8 mouse cellular contexts compared by ENCODE assay signal in genomic region chr17:87025269-87025949, GRCm38 (mm10). TPM values are rescaled to one million over a fixed set of nuclear protein-coding genes. Genes with fewer than 3 reads are reported as not detected.
DNase-seq lines count a peak whose midpoint lies in the region; ATAC-seq lines count a peak whose summit lies in the region.

TSS of gene Pigf (minus strand) at chr17:87025406.
TSS of gene Cript (plus strand) at chr17:87025550.

- H3K36me3 ChIP-seq in heart, embryonic 14.5 days (ENCODE audit: control insufficient read depth, insufficient read depth, low read length): peaks cover 15% of the 10 kb centered on the region
- peaks cover 19% of the 10 kb centered on the region for H3K36me3 ChIP-seq in liver, embryonic 13.5 days
- 0 out of 2 replicates have a peak, but pooled peaks cover 3% of the 10 kb centered on the region for H3K36me3 ChIP-seq in stomach, embryonic 16.5 days (ENCODE audit: control insufficient read depth, insufficient read depth, low read length)

- peak within 1 kb of the TSS; percentile 81 to 94 for H3K4me3 ChIP-seq in heart, embryonic 14.5 days (ENCODE audit: control insufficient read depth in 1 of 2, insufficient read depth in 1 of 2, low read depth in 1 of 2, low read length in 2 of 2)
- peak within 1 kb of the TSS; percentile 92 for H3K4me3 ChIP-seq in liver, embryonic 13.5 days (replicated peaks)
- peak within 1 kb of the TSS; percentile 66 for H3K4me3 ChIP-seq in stomach, embryonic 16.5 days (replicated peaks; ENCODE audit: low read length)

- H3K4me1 ChIP-seq in heart, embryonic 14.5 days (ENCODE audit: control insufficient read depth in 2 of 2, insufficient read depth in 2 of 2, low read length in 2 of 2): peaks cover 0 to 12% of the 10 kb centered on the region in 2 experiments; a peak in 2 of 4 replicates
- peaks cover 26% of the 10 kb centered on the region for H3K4me1 ChIP-seq in liver, embryonic 13.5 days (replicated peaks)
- H3K4me1 ChIP-seq in stomach, embryonic 16.5 days (ENCODE audit: control insufficient read depth, insufficient read depth, low read length): peaks cover 10% of the 10 kb centered on the region

- ATAC-seq in CD4-positive, CD25-positive, alpha-beta regulatory T cell, adult 4 months: peak; percentile 95
- peak; percentile 100 for ATAC-seq in heart, embryonic 14.5 days (ENCODE audit: insufficient number of reproducible peaks, insufficient read depth, low FRiP score, low read depth)
- ATAC-seq in liver, embryonic 13.5 days (ENCODE audit: low read depth): peak; percentile 99
- ATAC-seq in stomach, embryonic 16.5 days (ENCODE audit: insufficient read depth, low FRiP score): peak; percentile 99

- 0 out of 2 replicates have a peak, but pooled peaks cover 2% of the 10 kb centered on the region for H3K9me3 ChIP-seq in heart, embryonic 14.5 days (ENCODE audit: control insufficient read depth, low read length)
- no peaks in the 10 kb centered on the region for H3K9me3 ChIP-seq in liver, embryonic 13.5 days (replicated peaks)
- no peaks in the 10 kb centered on the region for H3K9me3 ChIP-seq in stomach, embryonic 16.5 days (replicated peaks; ENCODE audit: control insufficient read depth, low read length)

- H3K4me2 ChIP-seq in heart, embryonic 14.5 days (ENCODE audit: low read length): peak within 1 kb of the TSS; percentile 95
- peak within 1 kb of the TSS; percentile 97 for H3K4me2 ChIP-seq in liver, embryonic 13.5 days
- H3K4me2 ChIP-seq in stomach, embryonic 16.5 days (ENCODE audit: low read depth, low read length): peak within 1 kb of the TSS; percentile 95

- 1% methylated on average over 36 of the region's 43 CpGs for WGBS in heart, embryonic 14.5 days
- WGBS in liver, embryonic 13.5 days (ENCODE audit: insufficient replicate concordance): under 1% methylated on average over 43 of the region's 43 CpGs
- WGBS in stomach, embryonic 16.5 days: under 1% methylated on average over 43 of the region's 43 CpGs

- DNase-seq in c-Kit-negative CD71-positive TER-119-positive erythroid progenitor cells, embryonic 14.5 days (ENCODE audit: low read depth, low spot score): peak; percentile 97
- DNase-seq in fibroblast of lung, adult 2 months (ENCODE audit: low read depth): peak; percentile 95
- DNase-seq in kidney, postnatal 14 days: peak; percentile 99
- DNase-seq in liver, embryonic 13.5 days: peak; percentile 93
- peak; percentile 96 for DNase-seq in neural tube, embryonic 10.5 days (ENCODE audit: extremely low spot score, low spot score)

- no peaks in the 10 kb centered on the region for H3K27me3 ChIP-seq in heart, embryonic 14.5 days (ENCODE audit: control insufficient read depth, insufficient read depth, low read length)
- H3K27me3 ChIP-seq in liver, embryonic 13.5 days: no peaks in the 10 kb centered on the region
- no peaks in the 10 kb centered on the region for H3K27me3 ChIP-seq in stomach, embryonic 16.5 days (ENCODE audit: control insufficient read depth, insufficient read depth, low read length)

- H3K27ac ChIP-seq in heart, embryonic 14.5 days (replicated peaks in 1 of 2; ENCODE audit: control insufficient read depth in 1 of 2, insufficient read depth in 1 of 2, low read depth in 2 of 2, low read length in 2 of 2): peak within 1 kb of the TSS; percentile 3 to 57; a peak in 1 of 4 replicates
- H3K27ac ChIP-seq in liver, embryonic 13.5 days: peak within 1 kb of the TSS; percentile 8; the same call in 1 of the 2 replicates
- peak within 1 kb of the TSS; percentile 85 for H3K27ac ChIP-seq in stomach, embryonic 16.5 days (ENCODE audit: low read length)

- H3K9ac ChIP-seq in heart, embryonic 14.5 days (ENCODE audit: low read length): peak within 1 kb of the TSS; percentile 76
- peak within 1 kb of the TSS; percentile 84 for H3K9ac ChIP-seq in liver, embryonic 13.5 days
- H3K9ac ChIP-seq in stomach, embryonic 16.5 days (ENCODE audit: low read length): peak within 1 kb of the TSS; percentile 88

RNA-seq across cellular contexts. Expression of gene Pigf, which starts in this region (rescaled TPM):
- polyA plus RNA-seq in CD4-positive, CD25-positive, alpha-beta regulatory T cell, adult 4 months (2017; shearing (Covaris generic)): 10 to 100 TPM; 20.4 to 22.1 TPM
- 12.5 and 16.4 TPM in 2 replicates for polyA plus RNA-seq in heart, embryonic 14.5 days (2014; fragmentation: Nextera tagmentation; extraction: Ambion mirVana)
- polyA plus RNA-seq in liver, embryonic 13.5 days (2015; fragmentation: Nextera tagmentation; extraction: Ambion mirVana): 17.2 and 18.5 TPM in 2 replicates
- 51.8 and 52.4 TPM in 2 replicates for polyA plus RNA-seq in stomach, embryonic 16.5 days (2015; fragmentation: Nextera tagmentation; extraction: Ambion mirVana)

RNA-seq across cellular contexts. Expression of gene Cript, which starts in this region (rescaled TPM):
- polyA plus RNA-seq in CD4-positive, CD25-positive, alpha-beta regulatory T cell, adult 4 months (2017; shearing (Covaris generic)): 100 to 1,000 TPM in 1 of 2 experiments, 10 to 100 TPM in 1; 93.3 to 104 TPM
- 121 and 130 TPM in 2 replicates for polyA plus RNA-seq in heart, embryonic 14.5 days (2014; fragmentation: Nextera tagmentation; extraction: Ambion mirVana)
- 81.7 and 89.5 TPM in 2 replicates for polyA plus RNA-seq in liver, embryonic 13.5 days (2015; fragmentation: Nextera tagmentation; extraction: Ambion mirVana)
- polyA plus RNA-seq in stomach, embryonic 16.5 days (2015; fragmentation: Nextera tagmentation; extraction: Ambion mirVana): 115 and 120 TPM in 2 replicates

Comparison
In these comparisons a context has a peak if more than half of its experiments do, and no peak if none do; other contexts are left out.
1. Peak in every context shown above with its lines: DNase-seq, ATAC-seq, H3K4me3 ChIP-seq and H3K27ac ChIP-seq.
2. H3K27ac ChIP-seq: peak in every context shown above with its lines; median percentile 85 in stomach, embryonic 16.5 days; 30 in heart, embryonic 14.5 days; 8 in liver, embryonic 13.5 days.